23 mouse cellular contexts compared by ENCODE assay signal in the genomic region with DNA sequence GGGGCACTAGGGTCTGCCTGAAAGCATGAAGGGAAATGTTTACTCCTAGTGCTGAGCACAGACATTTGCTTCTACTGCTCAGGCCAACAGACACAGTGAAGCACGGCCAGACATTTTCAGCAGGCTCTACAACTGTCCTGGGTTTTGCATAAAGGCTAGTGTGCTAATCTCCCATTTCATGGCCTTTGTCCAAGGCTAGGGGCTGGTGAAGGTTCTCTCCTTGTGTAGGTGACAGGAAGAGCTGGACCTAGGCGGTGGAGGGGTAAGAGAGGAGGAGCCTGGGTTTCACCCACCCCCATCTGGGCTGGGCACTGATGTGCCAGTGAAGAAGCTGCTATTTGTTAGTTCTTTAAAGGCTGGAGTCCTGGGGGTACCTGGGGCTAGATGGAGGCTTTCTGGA. TPM values are rescaled to one million over a fixed set of nuclear protein-coding genes. Genes with fewer than 3 reads are reported as not detected.
DNase-seq lines count a peak whose midpoint lies in the region; ATAC-seq lines count a peak whose summit lies in the region.
"Had no signal": no experiment of that assay in that cellular context is flagged by ENCODE, and none has a peak within 500 bp of the region (broad histone marks: within the 10 kb centered on the region; RNA-seq: fewer than 3 reads in every experiment).

No protein-coding gene starts in this region.

- H3K4me2 ChIP-seq in hindbrain, embryonic 14.5 days (replicated peaks), result no peak overlapping the region
- H3K4me2 ChIP-seq in neural tube, embryonic 13.5 days, result no peak overlapping the region
- H3K4me2 ChIP-seq in neural tube, embryonic 15.5 days, result no peak overlapping the region
- H3K4me2 ChIP-seq in stomach, embryonic 16.5 days (ENCODE audit: low read depth, low read length), result no peak overlapping the region
- H3K4me2 ChIP-seq: forebrain, embryonic 12.5 days; heart, embryonic 13.5 days; lung, embryonic 14.5 days; midbrain, embryonic 13.5 days had no signal

- H3K36me3 ChIP-seq in hindbrain, embryonic 10.5 days, result peaks cover 20% of the 10 kb centered on the region
- H3K36me3 ChIP-seq in hindbrain, embryonic 14.5 days (replicated peaks; ENCODE audit: control insufficient read depth, insufficient read depth), result peaks cover 16% of the 10 kb centered on the region
- peaks cover 20% of the 10 kb centered on the region for H3K36me3 ChIP-seq in neural tube, embryonic 13.5 days
- H3K36me3 ChIP-seq in neural tube, embryonic 15.5 days, result peaks cover 18% of the 10 kb centered on the region
- 0 out of 2 replicates have a peak, but pooled peaks cover 4% of the 10 kb centered on the region for H3K36me3 ChIP-seq in stomach, embryonic 16.5 days (ENCODE audit: control insufficient read depth, insufficient read depth, low read length)

- H3K9me3 ChIP-seq in hindbrain, embryonic 10.5 days, result no peaks in the 10 kb centered on the region
- H3K9me3 ChIP-seq in hindbrain, embryonic 14.5 days (ENCODE audit: control insufficient read depth, low read length), result no peaks in the 10 kb centered on the region
- H3K9me3 ChIP-seq in neural tube, embryonic 13.5 days, result no peaks in the 10 kb centered on the region
- H3K9me3 ChIP-seq in neural tube, embryonic 15.5 days (replicated peaks), result no peaks in the 10 kb centered on the region
- no peaks in the 10 kb centered on the region for H3K9me3 ChIP-seq in stomach, embryonic 16.5 days (replicated peaks; ENCODE audit: control insufficient read depth, low read length)
- H3K9me3 ChIP-seq: forebrain, embryonic 12.5 days; heart, embryonic 13.5 days; midbrain, embryonic 13.5 days had no signal

- H3K27ac ChIP-seq in hindbrain, embryonic 10.5 days, result peak overlapping the region; percentile 40; the same call in 1 of the 2 replicates
- H3K27ac ChIP-seq in hindbrain, embryonic 14.5 days, result no peak overlapping the region
- no peak overlapping the region for H3K27ac ChIP-seq in neural tube, embryonic 13.5 days (replicated peaks)
- H3K27ac ChIP-seq in neural tube, embryonic 15.5 days (replicated peaks), result no peak overlapping the region
- H3K27ac ChIP-seq in stomach, embryonic 16.5 days (ENCODE audit: low read length), result 0 out of 2 replicates have a peak overlapping the region, but pooled peaks have one; percentile 20
- H3K27ac ChIP-seq: forebrain, embryonic 12.5 days; heart, embryonic 13.5 days; kidney, postnatal 0 days; left cerebral cortex, adult 2 months had no signal

- 75% methylated on average over 2 of the region's 2 CpGs for WGBS in hindbrain, embryonic 10.5 days
- WGBS in hindbrain, embryonic 14.5 days, result 81% methylated on average over 2 of the region's 2 CpGs
- WGBS in neural tube, embryonic 13.5 days, result 80% methylated on average over 2 of the region's 2 CpGs
- 74% methylated on average over 2 of the region's 2 CpGs for WGBS in neural tube, embryonic 15.5 days
- 67% methylated on average over 2 of the region's 2 CpGs for WGBS in stomach, embryonic 16.5 days

- no peak for ATAC-seq in hindbrain, embryonic 14.5 days (ENCODE audit: low FRiP score)
- no peak for ATAC-seq in neural tube, embryonic 13.5 days (ENCODE audit: low read depth)
- ATAC-seq in neural tube, embryonic 15.5 days (ENCODE audit: low FRiP score), result no peak
- no peak for ATAC-seq in stomach, embryonic 16.5 days (ENCODE audit: insufficient read depth, low FRiP score)
- ATAC-seq: midbrain, embryonic 13.5 days had no signal

- H3K27me3 ChIP-seq in hindbrain, embryonic 10.5 days (ENCODE audit: insufficient read depth, poor library complexity, severe bottlenecking), result no peaks in the 10 kb centered on the region
- H3K27me3 ChIP-seq in hindbrain, embryonic 14.5 days (ENCODE audit: control insufficient read depth, insufficient read depth, low read length), result no peaks in the 10 kb centered on the region
- no peaks in the 10 kb centered on the region for H3K27me3 ChIP-seq in neural tube, embryonic 13.5 days
- no peaks in the 10 kb centered on the region for H3K27me3 ChIP-seq in neural tube, embryonic 15.5 days (replicated peaks)
- H3K27me3 ChIP-seq in stomach, embryonic 16.5 days (ENCODE audit: control insufficient read depth, insufficient read depth, low read length), result no peaks in the 10 kb centered on the region
- H3K27me3 ChIP-seq: CH12.LX; forebrain, embryonic 12.5 days; heart, embryonic 13.5 days; midbrain, embryonic 13.5 days had no signal

- peak; percentile 68 to 92 for DNase-seq in adrenal gland, adult (ENCODE audit: inconsistent age in 2 of 2, low spot score in 1 of 2)
- DNase-seq in adrenal gland, postnatal 4 days (ENCODE audit: low spot score in 2 of 2), result no peak
- no peak for DNase-seq in hindbrain, embryonic 10.5 days (ENCODE audit: low spot score)
- no peak for DNase-seq in hindbrain, embryonic 14.5 days (ENCODE audit: low spot score)
- DNase-seq in adipocyte (ENCODE audit: low spot score), result no peak
- DNase-seq: cerebellum, adult 18-20 months; lung, embryonic 14.5 days; lung, postnatal 4 days had no signal

- no peak overlapping the region for H3K9ac ChIP-seq in hindbrain, embryonic 14.5 days
- H3K9ac ChIP-seq in neural tube, embryonic 13.5 days, result peak overlapping the region; percentile 36; the same call in 1 of the 2 replicates
- H3K9ac ChIP-seq in neural tube, embryonic 15.5 days (replicated peaks), result no peak overlapping the region
- H3K9ac ChIP-seq in stomach, embryonic 16.5 days (ENCODE audit: low read length), result no peak overlapping the region
- H3K9ac ChIP-seq: forebrain, embryonic 12.5 days; heart, embryonic 13.5 days; lung, embryonic 14.5 days; midbrain, embryonic 13.5 days had no signal

- peaks cover 28% of the 10 kb centered on the region for H3K4me1 ChIP-seq in hindbrain, embryonic 10.5 days (replicated peaks)
- peaks cover 9% of the 10 kb centered on the region; the same call in 1 of the 2 replicates for H3K4me1 ChIP-seq in hindbrain, embryonic 14.5 days (replicated peaks; ENCODE audit: control insufficient read depth, insufficient read depth, low read length)
- peaks cover 27% of the 10 kb centered on the region for H3K4me1 ChIP-seq in neural tube, embryonic 13.5 days (replicated peaks)
- H3K4me1 ChIP-seq in neural tube, embryonic 15.5 days, result peaks cover 26% of the 10 kb centered on the region
- peaks cover 10% of the 10 kb centered on the region for H3K4me1 ChIP-seq in stomach, embryonic 16.5 days (ENCODE audit: control insufficient read depth, insufficient read depth, low read length)

- H3K4me3 ChIP-seq in hindbrain, embryonic 10.5 days, result no peak overlapping the region
- H3K4me3 ChIP-seq in hindbrain, embryonic 14.5 days (replicated peaks; ENCODE audit: low read length), result no peak overlapping the region
- H3K4me3 ChIP-seq in neural tube, embryonic 13.5 days, result no peak overlapping the region
- H3K4me3 ChIP-seq in neural tube, embryonic 15.5 days (replicated peaks), result no peak overlapping the region
- no peak overlapping the region for H3K4me3 ChIP-seq in stomach, embryonic 16.5 days (replicated peaks; ENCODE audit: low read length)
- H3K4me3 ChIP-seq: forebrain, embryonic 12.5 days; heart, embryonic 13.5 days; left cerebral cortex, adult 2 months; midbrain, embryonic 13.5 days; myocyte had no signal

RNA-seq across cellular contexts. Expression of a gene that starts 1.6 kb away (rescaled TPM):
- total RNA-seq in adrenal gland, postnatal 4 days (2021), result 10 to 100 TPM; 46.6 to 50.0 TPM
- polyA plus RNA-seq in hindbrain, embryonic 10.5 days (2016; fragmentation: Nextera tagmentation; extraction: Ambion mirVana), result 65.4 and 77.0 TPM in 2 replicates
- polyA plus RNA-seq in hindbrain, embryonic 14.5 days (2014; fragmentation: Nextera tagmentation; extraction: Ambion mirVana), result 35.8 and 39.7 TPM in 2 replicates
- 62.7 and 63.6 TPM in 2 replicates for polyA plus RNA-seq in neural tube, embryonic 13.5 days (2015; fragmentation: Nextera tagmentation; extraction: Ambion mirVana)
- polyA plus RNA-seq in neural tube, embryonic 15.5 days (2015; fragmentation: Nextera tagmentation; extraction: Ambion mirVana), result 54.4 and 56.3 TPM in 2 replicates
- polyA plus RNA-seq in stomach, embryonic 16.5 days (2015; fragmentation: Nextera tagmentation; extraction: Ambion mirVana), result 50.2 and 60.4 TPM in 2 replicates

RNA-seq across cellular contexts. Expression of a gene that starts 10.6 kb away (rescaled TPM):
- 1 to 10 TPM; 5.5 to 7.3 TPM for total RNA-seq in adrenal gland, postnatal 4 days (2021)
- 3.5 and 3.9 TPM in 2 replicates for polyA plus RNA-seq in hindbrain, embryonic 10.5 days (2016; fragmentation: Nextera tagmentation; extraction: Ambion mirVana)
- 5.3 and 6.0 TPM in 2 replicates for polyA plus RNA-seq in hindbrain, embryonic 14.5 days (2014; fragmentation: Nextera tagmentation; extraction: Ambion mirVana)
- polyA plus RNA-seq in neural tube, embryonic 13.5 days (2015; fragmentation: Nextera tagmentation; extraction: Ambion mirVana), result 5.1 and 6.6 TPM in 2 replicates
- polyA plus RNA-seq in neural tube, embryonic 15.5 days (2015; fragmentation: Nextera tagmentation; extraction: Ambion mirVana), result 5.9 and 6.4 TPM in 2 replicates
- polyA plus RNA-seq in stomach, embryonic 16.5 days (2015; fragmentation: Nextera tagmentation; extraction: Ambion mirVana), result 1.8 and 3.1 TPM in 2 replicates

RNA-seq across cellular contexts. Expression of a gene that starts 11.3 kb away (rescaled TPM):
- total RNA-seq in adrenal gland, postnatal 4 days (2021), result 1 to 10 TPM; 5.1 to 5.2 TPM
- polyA plus RNA-seq in hindbrain, embryonic 10.5 days (2016; fragmentation: Nextera tagmentation; extraction: Ambion mirVana), result 0.51 and 0.76 TPM in 2 replicates
- 0.44 and 0.68 TPM in 2 replicates for polyA plus RNA-seq in hindbrain, embryonic 14.5 days (2014; fragmentation: Nextera tagmentation; extraction: Ambion mirVana)
- polyA plus RNA-seq in neural tube, embryonic 13.5 days (2015; fragmentation: Nextera tagmentation; extraction: Ambion mirVana), result 0.54 and 1.2 TPM in 2 replicates
- polyA plus RNA-seq in neural tube, embryonic 15.5 days (2015; fragmentation: Nextera tagmentation; extraction: Ambion mirVana), result 1.0 and 52.3 TPM in 2 replicates
- 5.8 and 6.2 TPM in 2 replicates for polyA plus RNA-seq in stomach, embryonic 16.5 days (2015; fragmentation: Nextera tagmentation; extraction: Ambion mirVana)

RNA-seq across cellular contexts. Expression of a gene that starts 16.3 kb away (rescaled TPM):
- 100 to 1,000 TPM; 192 to 203 TPM for total RNA-seq in adrenal gland, postnatal 4 days (2021)
- 138 and 156 TPM in 2 replicates for polyA plus RNA-seq in hindbrain, embryonic 10.5 days (2016; fragmentation: Nextera tagmentation; extraction: Ambion mirVana)
- 102 TPM in 2 replicates for polyA plus RNA-seq in hindbrain, embryonic 14.5 days (2014; fragmentation: Nextera tagmentation; extraction: Ambion mirVana)
- 119 and 120 TPM in 2 replicates for polyA plus RNA-seq in neural tube, embryonic 13.5 days (2015; fragmentation: Nextera tagmentation; extraction: Ambion mirVana)
- 102 and 141 TPM in 2 replicates for polyA plus RNA-seq in neural tube, embryonic 15.5 days (2015; fragmentation: Nextera tagmentation; extraction: Ambion mirVana)
- polyA plus RNA-seq in stomach, embryonic 16.5 days (2015; fragmentation: Nextera tagmentation; extraction: Ambion mirVana), result 176 and 182 TPM in 2 replicates

RNA-seq across cellular contexts. Expression of a gene that starts 20.9 kb away (rescaled TPM):
- total RNA-seq in adrenal gland, postnatal 4 days (2021), result under 1 TPM in 1 of 2 experiments, not detected in 1; 0.20 TPM
- polyA plus RNA-seq in hindbrain, embryonic 10.5 days (2016; fragmentation: Nextera tagmentation; extraction: Ambion mirVana), result 0.12 TPM in 1 of 2 replicates, not detected in the other
- polyA plus RNA-seq in hindbrain, embryonic 14.5 days (2014; fragmentation: Nextera tagmentation; extraction: Ambion mirVana), result 0.11 and 0.26 TPM in 2 replicates
- 0.14 TPM in 2 replicates for polyA plus RNA-seq in neural tube, embryonic 13.5 days (2015; fragmentation: Nextera tagmentation; extraction: Ambion mirVana)
- polyA plus RNA-seq in neural tube, embryonic 15.5 days (2015; fragmentation: Nextera tagmentation; extraction: Ambion mirVana), result 0.20 and 0.28 TPM in 2 replicates
- 0.12 TPM in 1 of 2 replicates, not detected in the other for polyA plus RNA-seq in stomach, embryonic 16.5 days (2015; fragmentation: Nextera tagmentation; extraction: Ambion mirVana)
- total RNA-seq: granulocyte monocyte progenitor cell, adult 5-6 weeks; hematopoietic stem cell, adult 5-6 weeks had no signal
- polyA plus RNA-seq: heart, embryonic 13.5 days; intestine, embryonic 14.5 days; limb, embryonic 11.5 days; stomach, embryonic 14.5 days had no signal

Comparison
In these comparisons a context has a peak if more than half of its experiments do, and no peak if none do; other contexts are left out.
1. DNase-seq: peak in adrenal gland, adult (2 of 2); none in adrenal gland, postnatal 4 days (0 of 2), hindbrain, embryonic 10.5 days (single experiment), hindbrain, embryonic 14.5 days (single experiment) and adipocyte (single experiment).
2. H3K27ac ChIP-seq: peak in hindbrain, embryonic 10.5 days (single experiment) and stomach, embryonic 16.5 days (single experiment); none in hindbrain, embryonic 14.5 days (single experiment), neural tube, embryonic 13.5 days (single experiment) and neural tube, embryonic 15.5 days (single experiment).